Mouse (Mus musculus) cerebellum, postnatal 10 days (tissue): ENCODE measurements around the gene Wdr26.

Source experiments
- DNase-seq, 2 experiments: peaks; one replicate each; pipeline ENCODE4 v3.0.0; 2021; ENCODE audit warnings: mixed read lengths in 2 of 2

Wdr26 gene

GRCm38 (mm10) chr1:181150827-181151534 lies 60.8 kb downstream of the Wdr26 start:
- DNase-seq = peak; percentile 94 to 97

DNA sequence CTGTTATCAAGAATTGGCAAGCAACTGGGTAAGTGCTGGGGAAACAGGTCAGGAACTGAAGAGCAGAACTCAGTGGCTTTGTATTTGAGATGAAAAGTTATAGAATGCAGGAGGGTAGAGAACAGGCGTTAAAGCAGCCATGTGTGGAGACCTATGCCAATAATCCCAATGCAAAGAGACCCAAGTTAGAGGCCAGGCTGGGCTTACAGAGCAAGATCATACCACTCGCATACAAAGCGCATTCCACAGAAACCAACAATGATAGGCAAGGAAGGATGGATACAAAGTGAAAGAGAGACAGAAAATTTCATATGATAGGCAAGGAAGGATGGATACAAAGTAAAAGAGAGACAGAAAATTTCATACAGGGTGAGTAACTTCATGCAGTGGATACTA lies 61.4 kb downstream of the Wdr26 start:
- DNase-seq = no peak

DNA sequence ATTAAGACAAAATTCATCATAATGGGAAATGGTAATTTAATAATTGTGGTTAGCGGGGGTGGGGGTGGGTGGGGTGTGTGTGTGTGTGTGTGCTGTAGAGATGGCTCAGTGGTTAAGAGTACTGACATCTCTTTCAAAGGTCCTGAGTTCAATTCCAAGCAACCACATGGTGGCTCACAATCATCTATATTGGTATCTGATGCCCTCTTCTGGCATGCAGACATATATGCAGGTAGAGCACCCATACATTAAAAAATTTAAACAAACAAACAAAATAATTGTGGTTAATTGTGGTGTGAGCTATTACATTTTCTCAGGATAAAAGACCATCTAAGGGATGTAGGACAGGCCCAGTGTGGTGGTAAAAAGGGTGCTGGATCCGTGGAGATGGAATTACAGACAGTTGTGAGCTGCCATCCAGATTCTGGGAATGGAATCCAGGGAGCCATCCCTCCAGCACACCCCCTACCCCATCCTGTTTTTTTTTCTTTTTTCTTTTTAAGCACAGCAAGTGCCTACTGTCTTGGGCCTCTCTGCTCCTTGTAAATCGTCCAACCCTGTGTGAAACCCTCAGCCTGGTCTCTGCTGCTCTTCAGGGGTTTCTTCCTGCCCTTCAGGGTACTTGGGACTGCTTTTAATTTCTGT lies 62.3 kb downstream of the Wdr26 start:
- DNase-seq = no peak

GRCm38 (mm10) chr1:181148540-181148939 lies 63.3 kb downstream of the Wdr26 start:
- no peak for DNase-seq

GRCm38 (mm10) chr1:181146187-181146586 lies 65.6 kb downstream of the Wdr26 start:
- no peak for DNase-seq

DNA sequence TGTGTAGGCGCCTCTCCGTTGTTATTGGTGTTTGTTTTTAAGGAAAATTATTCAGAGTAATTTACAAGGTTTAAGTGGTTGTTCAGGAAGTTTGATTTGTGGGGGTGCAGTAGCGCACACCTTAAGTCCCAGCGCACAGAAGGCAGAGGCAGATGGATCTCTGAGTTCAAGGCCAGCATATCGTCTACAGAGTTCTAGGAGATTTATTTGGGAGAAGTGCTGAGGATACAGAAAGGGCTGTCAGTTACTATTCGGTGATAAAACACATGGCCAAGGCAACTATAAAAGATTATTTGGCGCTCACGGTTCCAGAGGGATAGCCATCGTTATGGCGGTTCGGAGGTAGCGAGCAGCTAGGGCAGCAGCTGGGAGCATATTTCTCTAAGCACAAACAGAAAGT lies 66.8 kb downstream of the Wdr26 start:
- DNase-seq = no peak

- DNase-seq = peak; percentile 96
Observed at GRCm38 (mm10) chr1:181143950-181144836, 67.6 kb downstream of the Wdr26 start, which contains the start of the genes Nvl and Cnih4. TSS of gene Nvl (minus strand) at chr1:181144204. TSS of gene Cnih4 (plus strand) at chr1:181144693.

GRCm38 (mm10) chr1:181143609-181143949 lies 68.2 kb downstream of the Wdr26 start:
- DNase-seq = no peak

GRCm38 (mm10) chr1:181138730-181139129 lies 73.1 kb downstream of the Wdr26 start:
- DNase-seq = no peak

DNA sequence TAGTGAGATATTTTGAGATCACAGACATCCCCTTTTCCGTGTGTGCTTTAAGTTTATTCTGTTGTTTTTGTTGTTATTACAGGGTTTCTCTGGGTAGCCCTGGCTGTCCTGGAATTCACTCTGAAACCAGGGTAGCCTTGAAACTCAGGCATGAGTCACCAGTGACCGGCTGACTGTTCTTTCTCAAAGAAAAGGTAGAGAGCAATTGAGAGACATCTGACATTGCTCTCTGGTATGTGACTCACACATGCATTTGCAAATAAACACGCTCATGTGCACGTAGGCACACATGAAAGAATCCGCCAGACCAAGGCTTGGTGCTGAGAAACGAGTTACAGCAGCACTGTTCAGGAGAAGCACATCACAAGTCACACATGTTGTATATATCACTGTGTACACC lies 79.9 kb downstream of the Wdr26 start:
- no peak for DNase-seq

GRCm38 (mm10) chr1:181126766-181127165 lies 85.0 kb downstream of the Wdr26 start:
- DNase-seq = no peak

- DNase-seq = no peak
Observed at GRCm38 (mm10) chr1:181125916-181126315, 85.9 kb downstream of the Wdr26 start.

GRCm38 (mm10) chr1:181124145-181124544 lies 87.7 kb downstream of the Wdr26 start:
- DNase-seq = no peak
